Mouse (Mus musculus) c-Kit-positive CD71-positive TER-119-negative erythroid progenitor cells, embryonic 14.5 days (primary cell): ENCODE results near the gene Npy4r.
A peak's percentile ranks its signal among the peaks of the same experiment; 100 is the strongest.

Source experiments
- DNase-seq: peaks from one replicate; pipeline ENCODE4 v3.0.0-alpha.2; 2013; ENCODE audit warnings: low read depth

Npy4r gene

GRCm38 (mm10) chr14:34152342-34152741 lies at the start of gene Npy4r:
Gene Npy4r, minus strand, starts transcription at chr14:34152489.
- peak; percentile 20 for DNase-seq

- DNase-seq: no peak
Observed at GRCm38 (mm10) chr14:34201231-34202035, 49.1 kb upstream of the Npy4r start, which contains the start of gene Gprin2. Gene Gprin2, minus strand, starts transcription at chr14:34201653.

GRCm38 (mm10) chr14:34200738-34201230 lies 48.5 kb upstream of the Npy4r start:
- DNase-seq: no peak

- DNase-seq: no peak
Observed at GRCm38 (mm10) chr14:34196706-34197105, 44.4 kb upstream of the Npy4r start.

GRCm38 (mm10) chr14:34195466-34195865 lies 43.2 kb upstream of the Npy4r start:
- no peak for DNase-seq

- DNase-seq: no peak
Observed at GRCm38 (mm10) chr14:34193879-34194278, 41.6 kb upstream of the Npy4r start.

- DNase-seq: peak; percentile 3
Observed at GRCm38 (mm10) chr14:34190361-34190760, 38.1 kb upstream of the Npy4r start.

- DNase-seq: peak; percentile 19
Observed at GRCm38 (mm10) chr14:34188629-34189028, 36.3 kb upstream of the Npy4r start.

GRCm38 (mm10) chr14:34183101-34183500 lies 30.8 kb upstream of the Npy4r start:
- DNase-seq: no peak

GRCm38 (mm10) chr14:34179351-34179750 lies 27.1 kb upstream of the Npy4r start:
- DNase-seq: no peak

- no peak for DNase-seq
Observed at GRCm38 (mm10) chr14:34171107-34171506, 18.8 kb upstream of the Npy4r start.

GRCm38 (mm10) chr14:34155752-34156151 lies 3.5 kb upstream of the Npy4r start:
- DNase-seq: no peak

- DNase-seq: peak; percentile 21
Observed at GRCm38 (mm10) chr14:34154601-34155337, 2.5 kb upstream of the Npy4r start.

GRCm38 (mm10) chr14:34142915-34143314 lies 9.4 kb downstream of the Npy4r start:
- DNase-seq: no peak

- no peak for DNase-seq
Observed at GRCm38 (mm10) chr14:34142316-34142715, 10.0 kb downstream of the Npy4r start.

- DNase-seq: no peak
Observed at GRCm38 (mm10) chr14:34139671-34140664, 12.3 kb downstream of the Npy4r start.

- DNase-seq: no peak
Observed at GRCm38 (mm10) chr14:34135391-34135790, 16.9 kb downstream of the Npy4r start.

GRCm38 (mm10) chr14:34131216-34131615 lies 21.1 kb downstream of the Npy4r start:
- DNase-seq: no peak

- no peak for DNase-seq
Observed at GRCm38 (mm10) chr14:34121691-34122090, 30.6 kb downstream of the Npy4r start.

GRCm38 (mm10) chr14:34120923-34121351 lies 31.4 kb downstream of the Npy4r start:
- DNase-seq: no peak

- no peak for DNase-seq
Observed at GRCm38 (mm10) chr14:34120016-34120910, 32.0 kb downstream of the Npy4r start.
